Mouse (Mus musculus): Measurements from ENCODE around the gene Smcr8.
A peak's percentile ranks its signal among the peaks of the same experiment; 100 is the strongest.
"Not testable (repeated sequence)": the region's sequence is repeated elsewhere in the genome, so short reads cannot be mapped to it uniquely, and the experiment has no call there.

Gene Smcr8

GRCm38 (mm10) chr11:60784179-60784922, 7.0 kb downstream of the Smcr8 start:
- peak; percentile 92 for DNase-seq (ENCODE audit: low read depth)

DNA sequence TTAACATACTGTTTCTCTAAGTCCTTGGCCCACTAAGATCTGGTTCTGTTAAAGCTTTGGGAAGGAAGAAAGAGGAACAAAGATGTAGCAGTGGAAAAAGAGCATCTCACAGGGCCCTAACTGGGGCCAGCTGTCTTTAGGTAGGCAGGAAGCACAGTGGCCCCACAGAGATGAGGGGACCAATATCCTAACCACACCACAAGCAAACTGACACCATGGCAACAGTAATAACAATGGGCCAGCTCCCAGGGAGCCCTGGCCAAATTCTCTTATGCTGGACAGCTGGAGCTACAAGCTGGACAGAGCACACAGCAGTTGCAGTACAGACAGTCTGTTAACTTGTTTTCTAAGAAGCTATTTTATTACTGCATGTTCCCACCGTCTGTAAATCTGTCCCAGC, 10.3 kb downstream of the Smcr8 start:
- DNase-seq (ENCODE audit: low read depth): peak; percentile 66

DNA sequence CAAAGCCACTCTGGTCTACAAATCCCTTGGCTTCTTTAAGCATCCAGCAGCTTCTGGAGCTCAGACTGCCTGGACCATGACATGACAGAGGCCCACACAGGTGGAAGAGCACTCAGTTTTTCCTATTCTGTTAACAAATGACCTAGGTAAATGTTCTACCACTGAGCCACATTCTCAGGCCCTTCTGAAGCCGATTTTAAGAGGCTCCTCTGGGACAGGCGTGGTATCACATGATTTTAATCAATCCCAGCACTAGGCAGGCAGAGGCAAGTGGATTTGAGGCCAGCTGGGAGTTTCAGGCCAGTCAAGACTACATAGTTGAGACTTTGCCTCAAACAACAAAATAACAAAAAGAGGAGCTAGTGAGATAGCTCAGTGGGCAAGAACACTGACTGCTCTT, 13.1 kb downstream of the Smcr8 start:
- DNase-seq (ENCODE audit: low read depth): no peak

DNA sequence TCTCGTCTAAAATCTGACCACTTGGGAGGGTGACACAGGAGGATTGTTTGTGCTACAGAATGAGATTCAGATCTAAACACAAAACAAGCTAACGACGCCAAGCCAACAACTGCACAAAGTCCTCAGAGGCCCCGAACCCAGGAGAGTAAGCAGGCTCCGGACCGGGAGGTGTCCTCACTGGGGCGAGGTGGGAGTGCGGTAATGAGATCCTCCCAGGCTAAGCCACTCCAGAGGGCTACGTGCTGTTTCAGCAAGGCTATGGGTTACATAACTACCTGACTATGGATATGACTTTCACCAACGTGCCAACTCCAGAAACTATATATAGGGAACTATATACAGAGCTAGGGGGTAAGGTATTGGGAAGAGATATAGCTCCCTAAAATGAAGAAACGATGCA, 19.0 kb downstream of the Smcr8 start:
- no peak for DNase-seq (ENCODE audit: low read depth)

- DNase-seq (ENCODE audit: low read depth): no peak
Measured at GRCm38 (mm10) chr11:60799977-60800376, 22.7 kb downstream of the Smcr8 start.

DNA sequence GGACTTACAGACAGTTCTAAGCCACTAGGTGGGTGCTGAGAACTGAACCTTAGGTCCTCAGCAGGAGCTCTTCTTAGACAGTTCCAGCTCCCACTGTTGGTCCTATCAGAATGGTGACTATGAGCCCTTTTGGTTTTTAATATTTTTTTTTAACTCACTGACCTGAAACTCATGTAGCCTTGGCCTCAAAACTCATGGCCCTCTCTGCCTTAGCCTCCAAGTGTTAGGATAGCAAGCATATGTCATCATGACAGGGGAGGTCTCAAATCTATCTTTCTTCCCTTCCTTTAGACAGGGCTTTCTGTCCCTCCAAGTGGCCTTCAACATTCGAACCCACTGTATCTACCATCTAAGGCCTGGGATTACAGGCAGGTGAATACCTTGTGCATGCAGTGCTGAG, 23.6 kb downstream of the Smcr8 start:
- no peak for DNase-seq (ENCODE audit: low read depth)

- DNase-seq (ENCODE audit: low read depth): peak; percentile 38
Measured at GRCm38 (mm10) chr11:60808286-60809070, 31.2 kb downstream of the Smcr8 start.

- no peak for DNase-seq (ENCODE audit: low read depth)
Measured at GRCm38 (mm10) chr11:60809546-60809945, 32.2 kb downstream of the Smcr8 start.

GRCm38 (mm10) chr11:60810046-60810965, 33.0 kb downstream of the Smcr8 start:
- DNase-seq (ENCODE audit: low read depth): peak; percentile 19

GRCm38 (mm10) chr11:60811054-60811460, 33.7 kb downstream of the Smcr8 start:
- peak; percentile 98 for DNase-seq (ENCODE audit: low read depth)

DNA sequence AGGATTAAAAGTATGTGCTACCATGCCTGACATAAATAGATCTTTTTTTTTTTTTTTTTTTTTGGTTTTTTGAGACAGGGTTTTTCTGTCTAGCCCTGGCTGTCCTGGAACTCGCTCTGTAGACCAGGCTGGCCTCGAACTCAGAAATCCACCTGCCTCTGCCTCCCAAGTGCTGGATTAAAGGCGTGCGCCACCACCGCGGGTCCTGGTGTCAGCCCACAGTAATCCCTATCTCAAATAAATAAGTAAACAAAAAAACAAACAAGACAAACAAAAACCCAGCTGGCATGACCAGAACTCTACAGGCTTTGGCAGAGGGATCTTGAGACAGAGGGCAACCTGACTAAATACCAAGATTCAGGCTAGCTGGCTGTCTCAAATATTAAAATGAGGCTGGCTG, 34.3 kb downstream of the Smcr8 start, which contains the start of gene Shmt1:
Gene Shmt1 (minus strand): TSS at position 101 of the 400 bp plus-strand sequence.
- DNase-seq (ENCODE audit: low read depth): not testable (repeated sequence)

DNA sequence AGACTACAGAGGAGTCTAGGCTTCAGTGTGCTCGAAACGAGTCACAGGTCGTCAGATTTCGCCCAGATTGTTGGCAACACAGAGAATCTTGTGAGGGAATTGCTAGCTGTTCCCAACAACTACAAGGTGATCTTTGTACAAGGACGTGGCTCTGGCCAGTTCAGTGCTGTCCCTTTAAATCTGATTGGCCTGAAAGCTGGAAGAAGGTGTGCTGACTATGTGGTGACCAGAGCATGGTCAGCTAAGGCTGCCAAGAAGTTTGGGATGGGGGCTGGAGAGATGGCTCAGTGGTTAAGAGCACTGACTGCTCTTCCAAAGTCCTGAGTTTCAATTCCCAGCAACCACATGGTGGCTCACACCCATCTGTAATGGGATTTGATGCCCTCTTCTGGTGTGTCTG, 39.1 kb downstream of the Smcr8 start:
- no peak for DNase-seq (ENCODE audit: low read depth)

- no peak for DNase-seq (ENCODE audit: low read depth)
Measured at GRCm38 (mm10) chr11:60823771-60824170, 46.4 kb downstream of the Smcr8 start.

GRCm38 (mm10) chr11:60825191-60825590, 47.9 kb downstream of the Smcr8 start:
- DNase-seq (ENCODE audit: low read depth): no peak

- DNase-seq (ENCODE audit: low read depth): peak; percentile 81
Measured at GRCm38 (mm10) chr11:60826700-60827099, 49.4 kb downstream of the Smcr8 start.

DNA sequence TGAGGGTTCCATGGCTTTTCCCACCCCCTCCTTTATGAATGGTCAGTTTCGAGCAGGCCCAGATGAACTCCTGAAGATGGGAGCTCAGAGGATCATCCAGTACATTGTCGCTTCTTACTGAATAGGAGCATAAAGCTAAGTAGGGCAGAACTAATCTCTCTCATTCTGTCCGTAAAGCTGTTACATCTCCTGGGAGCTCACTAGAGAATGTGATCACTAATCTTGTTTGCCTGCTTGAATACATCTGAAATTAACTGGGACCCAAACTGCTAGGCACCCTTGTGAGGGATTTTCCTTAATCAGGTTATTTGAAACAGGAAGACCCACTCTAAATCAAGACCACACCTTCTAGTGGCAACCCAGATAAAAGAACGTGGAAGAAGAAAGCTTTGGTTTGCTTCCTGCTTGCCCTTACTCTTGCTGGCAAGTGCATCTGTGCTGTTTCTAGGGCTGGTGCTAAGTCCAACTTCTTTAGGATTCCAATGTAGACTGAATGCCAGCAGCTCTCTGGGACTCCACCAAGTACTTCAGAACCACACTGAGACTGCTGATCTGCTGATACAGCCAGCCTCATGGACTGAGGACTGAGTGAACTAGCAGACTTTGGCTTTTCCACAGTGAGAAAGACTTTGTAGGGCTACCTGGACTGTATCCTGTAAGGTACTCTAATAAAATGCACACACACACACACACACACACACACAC, 50.1 kb downstream of the Smcr8 start:
- no peak for DNase-seq (ENCODE audit: low read depth)

GRCm38 (mm10) chr11:60828903-60829302, 51.6 kb downstream of the Smcr8 start:
- DNase-seq (ENCODE audit: low read depth): peak; percentile 80

GRCm38 (mm10) chr11:60830433-60831052, 53.2 kb downstream of the Smcr8 start, which contains the start of gene Dhrs7b:
Gene Dhrs7b (plus strand): TSS chr11:60830631.
- DNase-seq (ENCODE audit: low read depth): peak; percentile 100

DNA sequence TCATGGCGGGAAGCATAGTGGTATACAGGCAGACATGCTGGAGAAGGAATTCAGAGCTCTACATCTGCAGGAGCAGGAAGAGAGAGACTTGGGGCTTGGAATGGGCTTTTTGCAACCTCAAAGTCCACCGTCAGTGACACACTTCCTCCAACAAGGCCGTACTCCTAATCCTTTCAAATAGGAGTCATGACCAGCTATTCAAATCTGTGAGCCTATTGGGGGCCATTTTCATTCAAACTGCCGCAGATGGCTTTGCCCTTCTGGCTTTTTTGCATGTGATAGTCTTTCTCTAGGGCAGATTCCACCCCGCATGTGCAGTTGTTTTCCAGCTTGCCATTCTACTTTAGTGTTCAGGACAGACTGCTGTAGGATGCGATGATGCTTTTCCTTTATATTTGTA, 59.6 kb downstream of the Smcr8 start:
- no peak for DNase-seq (ENCODE audit: low read depth)

Measured in 416B (cell line).